Mouse (Mus musculus): ENCODE results near the gene Bmp8b. TPM values are rescaled to one million over a fixed set of nuclear protein-coding genes. Genes with fewer than 3 reads are reported as not detected.
A peak's percentile ranks its signal among the peaks of the same experiment; 100 is the strongest.

Gene Bmp8b
- total RNA-seq, 1 experiment = 7.2 TPM

DNA sequence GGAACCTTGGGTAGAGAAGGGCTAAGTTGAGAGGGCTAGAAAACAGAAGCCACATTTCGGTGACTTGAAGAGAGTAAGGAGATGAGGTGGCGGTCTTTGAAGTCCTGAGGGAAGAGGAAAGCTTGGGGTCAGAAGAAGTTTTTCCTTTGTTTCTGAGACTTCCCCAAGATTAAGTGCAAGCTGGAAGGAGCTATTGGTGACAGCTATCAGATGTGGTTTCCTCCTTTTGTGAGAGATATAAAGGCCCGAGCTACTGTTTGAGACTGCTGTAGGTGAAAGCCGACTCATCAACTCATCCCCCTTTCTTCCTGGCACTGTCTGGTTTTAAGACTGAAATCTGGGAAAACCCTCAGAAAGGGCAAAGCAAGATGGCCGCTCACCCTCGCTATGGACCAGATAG, 36.3 kb upstream of the Bmp8b start:
- Histone ChIP-seq H3K9me3 (ENCODE audit: control insufficient read depth, insufficient read depth, low read depth, low read length) (no peaks in the 10 kb centered on the region), H3K36me3 (ENCODE audit: control insufficient read depth, insufficient read depth, low read length, poor library complexity, severe bottlenecking) (no peaks in the 10 kb centered on the region), H3K4me1 (ENCODE audit: control insufficient read depth in 2 of 2, insufficient read depth in 2 of 2, low read length in 2 of 2, poor library complexity in 1 of 2) (no peaks in the 10 kb centered on the region), H3K4me3 (ENCODE audit: insufficient read depth in 1 of 2, low read depth in 1 of 2, low read length in 2 of 2, poor library complexity in 1 of 2, severe bottlenecking in 1 of 2) (no peak overlapping the region), H3K27ac (ENCODE audit: insufficient read depth, low read depth, low read length, poor library complexity, severe bottlenecking) (no peak overlapping the region), H3K9ac (ENCODE audit: insufficient read depth, low read depth, low read length, poor library complexity, severe bottlenecking) (no peak overlapping the region)
- TF ChIP-seq MAFK (IDR thresholded peaks at IDR 0.05; ENCODE audit: insufficient read depth, low read depth, low read length) (no peak), ZC3H11A (IDR thresholded peaks at IDR 0.05; ENCODE audit: borderline replicate concordance, low read depth, low read length) (no peak), ZNF384 (IDR thresholded peaks at IDR 0.05; ENCODE audit: low read depth, low read length) (no peak), HCFC1 (IDR thresholded peaks at IDR 0.05; ENCODE audit: borderline replicate concordance, insufficient read depth, low read length) (no peak), CHD2 (IDR thresholded peaks at IDR 0.05; ENCODE audit: low read depth, low read length) (no peak)
- no peak for DNase-seq (ENCODE audit: low read depth, low spot score)
- in situ Hi-C loops (cut with MboI; ENCODE audit: low sequenced_read_pairs in 2 of 2, unreplicated experiment in 2 of 2) = no loop called here

DNA sequence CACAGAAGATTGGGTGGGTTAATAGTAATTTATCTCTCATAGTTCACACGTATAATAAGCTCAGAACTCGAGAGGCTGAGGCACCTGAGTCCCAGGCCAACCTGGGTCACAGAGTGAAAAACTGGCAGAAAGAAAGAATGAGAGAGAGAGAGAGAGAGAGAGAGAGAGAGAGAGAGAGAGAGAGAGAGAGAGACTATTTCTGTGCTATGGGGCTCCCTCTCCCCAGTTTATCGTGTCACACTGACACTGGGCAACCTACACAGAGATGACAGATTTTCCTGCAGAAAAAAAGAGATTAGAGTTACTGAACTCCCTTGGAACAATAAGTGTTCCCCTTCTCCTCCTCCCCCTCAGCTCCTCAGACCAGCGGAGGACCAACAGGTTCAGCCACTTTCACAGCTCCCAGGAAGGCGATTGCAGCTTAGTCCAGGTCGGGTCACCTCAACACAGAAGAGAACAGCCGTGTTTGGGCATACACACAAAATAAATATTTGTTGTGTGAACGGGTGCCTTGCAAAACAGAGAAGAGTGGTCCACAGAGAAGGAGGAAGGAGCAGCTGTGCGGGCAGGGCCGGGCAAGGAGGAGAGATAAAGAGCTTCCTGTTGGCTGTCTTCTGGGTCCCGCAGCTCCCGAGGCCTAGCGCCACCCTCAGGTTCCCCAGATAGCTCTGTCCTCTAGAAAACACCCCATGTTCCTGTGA, 33.5 kb upstream of the Bmp8b start:
- H3K4me3 ChIP-seq (ENCODE audit: insufficient read depth in 1 of 2, low read depth in 1 of 2, low read length in 2 of 2, poor library complexity in 1 of 2, severe bottlenecking in 1 of 2) = peak overlapping the region; percentile 24 to 45; a peak in 2 of 4 replicates
- H3K27ac ChIP-seq (ENCODE audit: insufficient read depth, low read depth, low read length, poor library complexity, severe bottlenecking) = no peak overlapping the region
- peak overlapping the region; percentile 40; the same call in 1 of the 2 replicates for H3K9ac ChIP-seq (ENCODE audit: insufficient read depth, low read depth, low read length, poor library complexity, severe bottlenecking)
- H3K36me3 ChIP-seq (ENCODE audit: control insufficient read depth, insufficient read depth, low read length, poor library complexity, severe bottlenecking) = no peaks in the 10 kb centered on the region
- TF ChIP-seq HCFC1 (IDR thresholded peaks at IDR 0.05; ENCODE audit: borderline replicate concordance, insufficient read depth, low read length) = no peak
- TF ChIP-seq CHD2 (IDR thresholded peaks at IDR 0.05; ENCODE audit: low read depth, low read length) = no peak
- no peak for TF ChIP-seq ZNF384 (IDR thresholded peaks at IDR 0.05; ENCODE audit: low read depth, low read length)
- no peak for TF ChIP-seq ZC3H11A (IDR thresholded peaks at IDR 0.05; ENCODE audit: borderline replicate concordance, low read depth, low read length)
- no peak for TF ChIP-seq MAFK (IDR thresholded peaks at IDR 0.05; ENCODE audit: insufficient read depth, low read depth, low read length)
- in situ Hi-C loops (cut with MboI; ENCODE audit: low sequenced_read_pairs in 2 of 2, unreplicated experiment in 2 of 2) = no loop called here
- H3K4me1 ChIP-seq (ENCODE audit: control insufficient read depth in 2 of 2, insufficient read depth in 2 of 2, low read length in 2 of 2, poor library complexity in 1 of 2) = no peaks in the 10 kb centered on the region
- H3K9me3 ChIP-seq (ENCODE audit: control insufficient read depth, insufficient read depth, low read depth, low read length) = no peaks in the 10 kb centered on the region
- no peak for DNase-seq (ENCODE audit: low read depth, low spot score)

DNA sequence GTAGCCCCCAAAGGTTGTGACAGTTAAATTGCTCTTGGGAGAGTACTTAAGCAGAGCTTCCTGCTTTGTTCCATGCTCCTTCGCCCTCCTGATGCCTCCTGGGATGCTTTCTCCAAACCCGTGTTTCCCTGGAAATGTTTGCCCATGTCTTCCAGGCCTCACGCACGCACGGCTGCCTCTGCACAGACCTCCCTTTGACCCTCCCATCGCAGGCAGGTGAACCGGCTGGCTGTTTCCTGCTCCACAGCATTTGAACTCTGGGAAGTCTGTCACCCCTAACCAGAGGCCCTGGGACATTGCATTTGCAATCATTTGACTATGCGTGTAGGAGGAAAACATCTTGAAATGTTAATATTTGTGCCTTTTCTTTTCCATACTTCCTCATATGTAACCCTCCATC, 28.0 kb upstream of the Bmp8b start:
- no peak overlapping the region for H3K4me3 ChIP-seq (ENCODE audit: insufficient read depth in 1 of 2, low read depth in 1 of 2, low read length in 2 of 2, poor library complexity in 1 of 2, severe bottlenecking in 1 of 2)
- in situ Hi-C loops (cut with MboI; ENCODE audit: low sequenced_read_pairs in 2 of 2, unreplicated experiment in 2 of 2) = loop anchor here in 1 of 2 experiments (25.0 kb wide), 1 partner anchor 165 kb away; no protein-coding TSS in a partner anchor
- TF ChIP-seq CHD2 (IDR thresholded peaks at IDR 0.05; ENCODE audit: low read depth, low read length) = no peak
- no peak for TF ChIP-seq ZC3H11A (IDR thresholded peaks at IDR 0.05; ENCODE audit: borderline replicate concordance, low read depth, low read length)
- no peak for TF ChIP-seq HCFC1 (IDR thresholded peaks at IDR 0.05; ENCODE audit: borderline replicate concordance, insufficient read depth, low read length)
- TF ChIP-seq MAFK (IDR thresholded peaks at IDR 0.05; ENCODE audit: insufficient read depth, low read depth, low read length) = no peak
- no peak for TF ChIP-seq ZNF384 (IDR thresholded peaks at IDR 0.05; ENCODE audit: low read depth, low read length)
- H3K4me1 ChIP-seq (ENCODE audit: control insufficient read depth in 2 of 2, insufficient read depth in 2 of 2, low read length in 2 of 2, poor library complexity in 1 of 2) = peaks cover 0 to 3% of the 10 kb centered on the region in 2 experiments; a peak in 1 of 4 replicates
- H3K9ac ChIP-seq (ENCODE audit: insufficient read depth, low read depth, low read length, poor library complexity, severe bottlenecking) = no peak overlapping the region
- H3K36me3 ChIP-seq (ENCODE audit: control insufficient read depth, insufficient read depth, low read length, poor library complexity, severe bottlenecking) = no peaks in the 10 kb centered on the region
- no peak for DNase-seq (ENCODE audit: low read depth, low spot score)
- no peak overlapping the region for H3K27ac ChIP-seq (ENCODE audit: insufficient read depth, low read depth, low read length, poor library complexity, severe bottlenecking)
- no peaks in the 10 kb centered on the region for H3K9me3 ChIP-seq (ENCODE audit: control insufficient read depth, insufficient read depth, low read depth, low read length)

DNA sequence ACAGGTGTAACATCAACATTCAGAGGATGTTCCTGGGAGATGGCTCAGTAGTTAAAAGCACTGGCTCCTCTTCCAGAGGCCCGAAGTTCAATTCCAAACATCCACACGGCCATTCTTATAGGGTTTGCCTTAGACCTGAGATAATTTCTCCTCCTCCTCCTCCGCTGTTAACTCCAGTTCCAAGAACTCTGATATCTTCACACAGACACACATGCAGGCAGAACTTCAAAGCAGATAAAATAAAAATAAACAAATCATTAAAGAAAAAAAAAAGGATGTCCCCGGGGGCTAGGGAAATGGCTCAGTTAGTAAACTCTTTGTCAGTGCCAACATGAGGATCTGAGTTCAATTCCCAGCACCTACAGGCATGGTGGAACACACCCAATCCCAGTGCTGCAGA, 26.7 kb upstream of the Bmp8b start:
- DNase-seq (ENCODE audit: low read depth, low spot score) = no peak
- TF ChIP-seq CHD2 (IDR thresholded peaks at IDR 0.05; ENCODE audit: low read depth, low read length) (no peak), ZNF384 (IDR thresholded peaks at IDR 0.05; ENCODE audit: low read depth, low read length) (no peak), ZC3H11A (IDR thresholded peaks at IDR 0.05; ENCODE audit: borderline replicate concordance, low read depth, low read length) (no peak), HCFC1 (IDR thresholded peaks at IDR 0.05; ENCODE audit: borderline replicate concordance, insufficient read depth, low read length) (no peak), MAFK (IDR thresholded peaks at IDR 0.05; ENCODE audit: insufficient read depth, low read depth, low read length) (no peak)

More for the DNA sequence above, 26.7 kb upstream of the Bmp8b start:
- no peak overlapping the region for H3K4me3 ChIP-seq (ENCODE audit: insufficient read depth in 1 of 2, low read depth in 1 of 2, low read length in 2 of 2, poor library complexity in 1 of 2, severe bottlenecking in 1 of 2)
- H3K4me1 ChIP-seq (ENCODE audit: control insufficient read depth in 2 of 2, insufficient read depth in 2 of 2, low read length in 2 of 2, poor library complexity in 1 of 2) = peaks cover 0 to 3% of the 10 kb centered on the region in 2 experiments; a peak in 1 of 4 replicates
- in situ Hi-C loops (cut with MboI; ENCODE audit: low sequenced_read_pairs in 2 of 2, unreplicated experiment in 2 of 2) = loop anchor here in 1 of 2 experiments (25.0 kb wide), 1 partner anchor 166 kb away; no protein-coding TSS in a partner anchor
- no peaks in the 10 kb centered on the region for H3K9me3 ChIP-seq (ENCODE audit: control insufficient read depth, insufficient read depth, low read depth, low read length)
- no peaks in the 10 kb centered on the region for H3K36me3 ChIP-seq (ENCODE audit: control insufficient read depth, insufficient read depth, low read length, poor library complexity, severe bottlenecking)
- no peak overlapping the region for H3K9ac ChIP-seq (ENCODE audit: insufficient read depth, low read depth, low read length, poor library complexity, severe bottlenecking)
- H3K27ac ChIP-seq (ENCODE audit: insufficient read depth, low read depth, low read length, poor library complexity, severe bottlenecking) = no peak overlapping the region

All from ES-E14 (cell line).